Mouse (Mus musculus) left cerebral cortex, postnatal 4 days (tissue): Measurements from ENCODE around the gene Lonp2. TPM values are rescaled to one million over a fixed set of nuclear protein-coding genes. Genes with fewer than 3 reads are reported as not detected.

Experiments used
- DNase-seq: peaks from one replicate; pipeline ENCODE4 v3.0.0-alpha.2; 2022
- intact Hi-C: fragments of 180-260 bp; cut with DNase I; formaldehyde crosslinking; loops from one replicate; pipeline ENCODE4 v1.15.1; 2025
- total RNA-seq, 2 experiments: library from RNA; stranded (reverse); gene quantifications; 2 replicates each; pipeline ENCODE4 v1.2.3; 2021

The Lonp2 gene
- 10 to 100 TPM; 56.2 to 56.5 TPM for total RNA-seq

DNA sequence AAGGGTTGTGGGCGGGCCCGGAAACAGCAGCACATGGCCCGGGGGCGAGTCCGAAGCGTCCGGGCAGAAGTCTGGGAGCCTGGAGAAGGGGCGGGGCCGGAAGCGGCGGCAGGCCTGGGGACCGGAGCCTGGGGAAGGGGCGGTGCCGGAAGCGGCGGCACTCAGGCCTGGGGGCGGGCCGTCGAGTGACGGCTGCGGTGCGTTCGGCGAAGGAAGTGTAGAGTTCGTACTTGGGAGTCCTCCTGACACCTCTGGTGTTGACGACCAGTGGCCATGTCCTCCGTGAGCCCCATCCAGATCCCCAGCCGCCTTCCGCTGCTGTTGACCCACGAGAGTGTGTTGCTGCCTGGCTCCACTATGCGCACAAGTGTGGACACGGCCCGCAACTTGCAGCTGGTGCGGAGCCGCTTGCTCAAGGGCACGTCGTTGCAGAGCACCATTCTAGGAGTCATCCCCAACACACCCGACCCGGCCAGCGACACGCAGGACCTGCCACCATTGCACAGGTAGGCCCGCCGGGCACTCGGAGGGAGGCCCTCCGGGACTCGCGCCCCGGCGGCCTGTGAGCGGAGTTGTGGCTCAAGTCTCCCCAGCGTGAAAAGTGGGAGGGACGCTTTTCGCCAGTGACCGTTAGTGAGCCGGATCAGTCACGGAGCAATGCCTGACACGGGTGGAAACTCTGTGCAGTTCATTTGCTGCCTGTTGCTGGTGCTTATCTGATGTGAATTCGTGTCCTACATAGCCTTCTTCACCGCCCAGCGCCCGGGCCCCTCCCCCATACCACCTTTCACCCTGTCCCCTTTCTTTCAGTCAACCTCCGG, at the start of gene Lonp2:
TSS of gene Lonp2 (plus strand) at position 133 of the 821 bp plus-strand sequence.
- peak; percentile 98 for DNase-seq
- intact Hi-C loops: no loop called here

DNA sequence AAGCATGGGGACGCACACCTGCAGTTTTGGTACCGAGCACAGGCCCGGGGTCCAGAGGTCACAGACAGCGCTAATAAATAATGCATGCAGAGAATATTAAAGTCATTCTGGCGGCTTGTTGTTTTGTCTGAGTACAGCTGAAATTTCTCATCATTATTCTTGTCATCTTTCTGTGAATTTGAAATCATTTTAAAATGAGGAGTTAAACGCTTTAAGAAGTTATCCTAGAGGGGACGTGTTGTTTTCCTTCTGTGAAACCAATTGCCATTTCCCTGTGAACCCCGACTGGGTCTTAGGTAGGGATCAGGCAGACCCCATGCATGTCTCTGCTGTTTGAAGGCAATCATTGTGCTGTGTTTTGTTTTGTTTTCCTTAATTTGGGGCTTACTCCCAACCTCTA, 46.3 kb upstream of the Lonp2 start:
- no peak for DNase-seq
- intact Hi-C loops: no loop called here

DNA sequence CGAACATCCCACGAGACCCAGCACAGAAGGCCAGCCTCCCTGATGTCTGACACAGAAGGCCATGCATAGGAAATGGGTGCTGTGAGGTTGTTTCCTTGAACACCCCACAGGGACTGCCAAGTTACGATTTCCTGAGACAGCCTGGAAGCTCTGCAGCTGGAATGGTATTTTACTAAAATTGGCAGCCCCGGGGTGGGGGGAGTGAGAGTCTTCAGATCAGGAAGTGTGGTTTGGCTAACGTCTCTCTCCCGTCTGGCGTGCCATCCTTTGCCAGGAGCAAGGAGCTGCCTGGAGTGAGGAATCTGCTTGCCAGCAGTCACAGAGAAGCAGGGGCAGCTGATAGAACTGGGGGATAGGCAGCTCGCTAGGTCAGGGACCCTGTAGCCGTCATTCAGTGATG, 45.8 kb upstream of the Lonp2 start:
- DNase-seq: peak; percentile 92
- intact Hi-C loops: no loop called here

DNA sequence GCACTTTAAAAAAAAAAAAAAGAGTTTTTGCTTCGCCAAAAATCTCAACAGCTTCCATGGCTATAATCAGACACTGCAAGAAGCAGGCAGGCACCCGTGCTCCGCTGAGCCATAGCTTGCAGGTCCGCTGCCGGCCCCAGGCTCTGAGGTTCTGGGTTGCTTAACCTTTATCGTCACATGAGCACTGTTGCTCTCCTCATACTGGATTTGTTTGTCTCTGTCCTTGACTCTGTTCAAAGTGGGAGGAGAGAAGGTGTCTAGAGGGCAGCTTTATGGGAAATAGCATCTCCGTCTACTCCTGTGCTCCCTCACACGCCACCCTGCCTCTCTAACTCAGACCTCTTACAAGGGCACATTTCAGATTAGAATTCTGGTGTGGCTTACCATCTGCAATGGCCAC, 45.1 kb upstream of the Lonp2 start:
- intact Hi-C loops: no loop called here
- no peak for DNase-seq

DNA sequence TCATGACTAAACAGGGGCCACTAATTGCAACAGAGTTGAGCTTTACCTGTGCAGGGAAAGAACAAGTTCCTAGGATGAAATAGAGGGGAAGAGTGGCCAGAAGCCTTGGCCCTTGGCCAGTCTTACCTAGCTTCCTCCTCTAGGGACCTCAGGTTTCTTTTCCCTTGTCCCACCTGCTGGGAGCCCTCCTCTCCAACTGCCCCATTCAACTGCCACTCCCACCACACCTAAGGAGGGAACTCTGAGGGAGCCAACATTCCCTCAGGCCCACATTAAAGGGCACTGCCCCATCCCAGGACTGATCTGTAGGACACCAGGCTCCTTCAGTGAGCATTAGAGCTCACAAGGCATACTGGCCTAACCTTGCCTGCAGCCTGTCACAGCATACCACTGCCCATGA, 43.4 kb upstream of the Lonp2 start, which contains the start of gene Abcc12:
TSS of gene Abcc12 (minus strand) at position 229 of the 400 bp plus-strand sequence.
- intact Hi-C loops: no loop called here
- DNase-seq: no peak

DNA sequence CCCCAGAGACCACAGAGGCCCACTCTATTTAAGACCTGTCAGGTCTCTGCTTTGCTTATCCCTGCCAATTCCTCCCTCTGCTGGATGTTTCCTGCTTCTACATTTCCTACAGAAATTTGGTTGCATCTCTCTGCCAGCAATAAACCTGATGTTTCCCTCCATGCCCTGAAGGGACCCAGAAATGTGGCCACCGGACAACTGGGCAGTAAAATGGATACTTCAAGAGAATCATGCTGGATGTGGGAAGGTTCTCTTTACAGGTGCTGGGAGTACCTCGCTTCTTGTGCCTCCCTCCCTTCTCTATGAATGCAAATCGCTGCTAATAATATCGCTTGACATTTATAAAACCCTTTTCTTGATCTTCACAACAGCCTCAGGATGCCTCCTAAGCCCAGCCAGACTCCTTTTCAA, 41.9 kb upstream of the Lonp2 start:
- DNase-seq: peak; percentile 31
- intact Hi-C loops: no loop called here

DNA sequence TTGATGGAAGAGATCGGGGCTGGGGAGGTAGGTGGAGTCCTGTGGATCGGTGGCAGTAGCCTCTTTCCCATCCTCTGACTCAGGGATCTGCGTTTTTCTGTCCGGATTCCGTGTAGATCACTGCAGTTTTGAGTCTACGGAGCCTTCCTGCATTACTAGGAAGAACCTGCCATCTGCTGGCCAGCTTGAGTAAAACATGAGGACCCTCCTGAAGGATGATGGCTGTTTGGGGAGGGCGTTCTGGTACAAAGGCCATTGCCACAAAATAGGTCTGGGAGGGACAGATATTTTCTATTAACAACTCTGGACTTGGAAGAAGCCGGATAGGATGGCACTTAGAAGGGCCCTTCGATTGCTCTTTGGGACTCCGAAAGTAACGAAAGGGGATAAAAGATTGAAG, 38.7 kb upstream of the Lonp2 start:
- intact Hi-C loops: loop anchor here (1.0 to 5.0 kb wide), 3 partner anchors 322 to 982 kb away; no protein-coding TSS in a partner anchor
- peak; percentile 91 for DNase-seq

DNA sequence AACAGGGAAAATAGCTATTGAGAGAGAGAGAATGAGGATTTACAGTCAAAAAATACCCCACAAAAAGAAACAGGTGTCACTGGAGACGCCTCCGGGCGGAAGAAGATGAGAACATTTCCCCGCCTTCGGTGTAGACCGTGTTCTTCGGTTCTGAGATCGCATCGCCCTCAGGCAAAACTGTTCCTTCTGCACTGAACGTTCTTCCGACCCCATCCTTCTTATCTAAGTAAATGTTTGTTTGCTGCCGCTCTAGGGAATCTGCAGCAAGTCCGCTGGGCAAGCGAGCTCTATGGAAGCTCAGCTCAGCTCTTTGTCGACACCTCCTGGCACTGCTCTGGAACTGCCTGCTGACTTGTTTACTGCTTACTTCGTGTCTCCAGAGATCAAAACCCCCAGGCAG, 38.3 kb upstream of the Lonp2 start:
- intact Hi-C loops: loop anchor here (1.0 to 5.0 kb wide), 3 partner anchors 322 to 982 kb away; no protein-coding TSS in a partner anchor
- DNase-seq: peak; percentile 83

DNA sequence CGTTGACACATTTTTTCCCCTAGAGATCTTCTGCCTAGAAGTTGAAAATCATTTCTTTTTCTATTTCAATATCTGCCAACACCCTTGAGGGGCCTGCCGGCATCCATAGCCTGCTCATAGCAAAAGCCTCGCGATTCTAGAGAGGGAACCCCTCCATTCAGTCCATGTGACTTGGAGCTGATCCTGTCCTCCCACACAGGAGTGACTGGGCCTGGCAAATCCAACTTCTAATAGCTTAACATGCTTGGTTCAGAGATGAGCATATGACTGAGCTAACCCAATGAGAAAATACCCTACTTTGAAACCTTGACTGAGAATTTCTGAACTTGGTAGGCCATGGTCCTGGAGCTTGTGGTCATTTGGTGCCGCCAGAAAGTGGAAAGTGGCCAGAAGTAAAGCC, 37.8 kb upstream of the Lonp2 start:
- no peak for DNase-seq
- intact Hi-C loops: loop anchor here (5.0 kb wide), 1 partner anchor 321 kb away; no protein-coding TSS in a partner anchor

DNA sequence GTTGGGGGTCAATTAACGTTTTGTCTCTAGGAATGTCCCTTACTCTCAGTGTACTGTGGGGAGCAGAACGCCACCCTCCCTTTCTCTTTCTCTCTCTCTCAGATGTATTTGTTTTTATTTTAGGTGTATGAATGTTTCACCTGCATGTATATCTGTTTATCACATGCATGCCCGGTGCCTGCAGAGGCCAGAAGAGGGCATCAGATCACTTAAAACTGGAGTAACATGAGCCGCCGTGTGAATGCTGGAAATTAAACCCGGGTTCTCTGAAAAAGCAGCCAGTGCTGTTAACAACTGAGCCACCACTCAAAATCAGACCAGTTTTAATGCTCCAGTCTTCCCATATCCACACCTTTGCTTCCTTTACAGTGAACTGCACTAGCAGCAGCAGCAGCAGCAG, 37.2 kb upstream of the Lonp2 start:
- intact Hi-C loops: loop anchor here (5.0 kb wide), 1 partner anchor 321 kb away; no protein-coding TSS in a partner anchor
- no peak for DNase-seq

DNA sequence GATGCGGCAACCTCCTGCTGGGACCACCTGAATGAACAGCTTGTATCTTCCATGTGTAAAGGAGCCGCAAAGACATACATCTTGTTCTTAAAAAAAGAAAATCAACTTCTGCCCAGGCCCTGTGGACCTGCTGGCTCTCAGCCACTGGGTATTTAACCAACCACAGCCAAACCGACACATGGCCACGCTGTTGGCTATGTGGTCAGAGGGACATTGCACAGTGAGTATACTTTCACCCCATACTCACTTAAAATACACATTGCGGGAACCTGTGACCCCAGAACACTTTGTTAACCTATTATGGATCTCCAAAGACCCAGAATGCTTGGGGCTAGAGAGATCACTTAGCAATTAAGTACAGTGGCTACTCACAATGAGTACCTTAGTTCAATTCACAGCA, 35.5 kb upstream of the Lonp2 start:
- intact Hi-C loops: loop anchor here (5.0 kb wide), 1 partner anchor 319 kb away; no protein-coding TSS in a partner anchor
- no peak for DNase-seq

DNA sequence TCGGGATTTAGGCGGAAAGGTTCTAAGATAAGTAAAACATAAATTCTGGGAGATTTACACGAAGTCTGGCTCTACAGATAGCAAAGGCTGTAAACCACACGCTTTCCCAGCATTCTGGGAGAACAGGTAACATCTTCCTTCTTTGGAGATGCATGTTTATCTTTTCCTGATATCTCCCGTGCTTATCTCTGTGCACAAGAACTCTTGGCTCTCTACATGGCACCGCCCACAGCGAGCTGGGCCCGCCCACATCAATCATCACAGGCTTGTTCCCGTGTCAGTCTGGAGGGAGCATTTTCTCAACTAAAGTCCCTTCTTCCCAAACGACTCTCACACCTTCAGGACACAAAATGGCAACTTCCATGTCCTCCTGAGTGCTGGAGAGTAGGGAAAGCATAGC, 30.7 kb upstream of the Lonp2 start:
- intact Hi-C loops: loop anchor here (10.0 kb wide), 1 partner anchor 1128 kb away; no protein-coding TSS in a partner anchor
- no peak for DNase-seq

DNA sequence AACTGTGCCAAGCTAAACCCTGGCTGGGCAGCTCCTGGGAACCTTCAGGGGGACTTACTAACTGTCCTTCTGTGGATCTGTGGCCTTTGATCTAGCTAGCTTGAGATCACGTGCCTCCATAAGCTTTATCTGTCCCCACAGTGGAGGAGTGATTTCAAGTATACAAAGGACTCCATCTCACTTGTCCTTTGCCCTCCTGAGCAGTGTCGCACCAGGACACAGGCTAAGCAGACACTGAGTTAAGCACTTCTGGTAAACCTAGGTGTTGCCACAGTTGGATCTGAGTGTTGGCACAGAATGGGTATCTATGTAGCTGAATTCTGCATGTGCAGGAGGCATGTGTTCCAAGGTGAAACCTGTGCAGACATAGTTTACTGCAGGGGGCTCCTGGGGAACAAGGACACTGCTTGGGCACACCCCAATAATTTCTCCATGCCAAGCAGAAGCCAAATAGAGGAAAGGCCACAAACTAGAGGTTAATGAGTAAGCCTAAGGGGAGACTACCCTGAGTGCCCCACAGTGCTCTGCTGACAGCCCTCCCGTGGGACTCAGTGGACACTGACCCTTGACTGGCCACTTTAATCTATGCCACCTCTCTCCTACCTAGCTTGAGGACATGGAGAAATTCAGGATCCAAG, 29.6 kb upstream of the Lonp2 start:
- intact Hi-C loops: loop anchor here (10.0 kb wide), 1 partner anchor 1129 kb away; no protein-coding TSS in a partner anchor
- no peak for DNase-seq

DNA sequence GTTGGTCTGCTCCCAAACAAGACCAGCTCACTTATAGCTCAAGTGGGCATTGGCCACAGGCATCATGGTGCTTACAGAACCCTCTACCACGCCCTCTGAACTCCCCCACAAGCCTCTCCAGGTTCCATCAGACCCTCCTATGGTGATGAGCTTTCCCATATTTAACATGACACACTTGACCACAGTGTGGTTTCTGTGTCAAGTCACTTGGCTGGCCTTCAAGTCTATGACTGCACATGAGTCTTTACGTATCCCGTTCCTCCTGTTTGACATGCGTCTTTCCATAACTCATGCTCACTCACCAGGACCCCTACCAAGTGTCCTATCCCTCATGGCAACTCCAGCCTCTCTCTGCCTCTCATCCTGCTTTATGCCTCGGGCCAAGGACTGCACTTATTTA, 28.2 kb upstream of the Lonp2 start:
- no peak for DNase-seq
- intact Hi-C loops: loop anchor here (10.0 kb wide), 1 partner anchor 1131 kb away; no protein-coding TSS in a partner anchor

DNA sequence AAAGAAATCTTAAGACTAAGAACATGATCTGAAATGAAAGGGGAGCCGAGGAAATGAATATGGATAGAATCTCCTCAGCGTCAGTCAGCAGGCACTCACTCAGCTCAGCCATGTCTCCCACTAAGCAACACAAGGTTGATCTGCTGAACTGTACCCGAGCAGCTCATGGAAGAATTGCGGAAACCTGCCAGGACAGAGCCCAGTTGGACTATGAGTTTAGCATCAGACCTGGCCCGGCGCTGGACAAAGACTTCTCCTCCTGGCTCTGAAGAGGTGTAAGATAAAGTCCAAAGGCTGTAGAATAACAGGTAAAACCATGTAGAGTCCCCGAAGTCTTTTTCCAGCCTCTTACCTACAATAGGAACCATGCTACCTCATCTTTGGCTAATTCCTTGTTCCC, 26.2 kb upstream of the Lonp2 start:
- DNase-seq: no peak
- intact Hi-C loops: loop anchor here (10.0 kb wide), 1 partner anchor 1133 kb away; no protein-coding TSS in a partner anchor

DNA sequence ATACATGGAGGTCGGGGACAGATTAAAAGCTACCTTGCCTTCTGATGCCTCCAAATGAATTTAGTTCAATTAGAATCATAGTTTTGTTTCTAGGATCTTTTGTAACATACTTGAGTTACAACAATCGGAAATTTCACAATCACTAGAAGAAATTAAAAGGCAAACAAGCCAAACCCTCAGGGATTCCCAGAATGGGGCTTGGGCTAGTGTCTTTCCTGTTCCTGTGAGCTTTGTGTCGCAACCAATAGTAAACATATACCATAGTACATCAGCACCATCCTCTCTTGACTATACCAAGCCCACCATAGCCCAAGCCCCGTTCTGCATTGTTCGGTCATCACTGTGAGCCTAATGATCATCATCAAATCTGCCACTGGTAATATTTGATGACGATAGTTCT, 24.5 kb upstream of the Lonp2 start:
- DNase-seq: no peak
- intact Hi-C loops: loop anchor here (10.0 kb wide), 1 partner anchor 1134 kb away; no protein-coding TSS in a partner anchor

DNA sequence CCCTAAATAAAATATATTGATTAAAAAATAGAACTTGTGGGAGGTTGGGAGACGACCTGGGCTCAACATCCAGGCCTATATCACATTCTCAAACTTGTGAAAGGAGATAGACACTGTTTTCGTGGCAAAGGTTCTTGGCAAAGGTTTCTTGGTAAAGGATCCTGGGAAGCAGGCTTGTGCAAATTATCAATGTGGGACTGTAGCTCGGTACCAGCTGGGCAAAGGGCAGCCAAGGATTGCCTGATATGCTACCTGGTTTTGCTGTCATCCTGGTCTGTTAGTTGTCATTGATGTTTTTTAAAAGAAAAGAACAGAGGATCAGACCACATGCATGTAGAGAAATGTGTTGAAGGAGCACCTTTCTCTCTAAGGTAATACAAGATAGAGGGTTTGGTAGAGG, 23.5 kb upstream of the Lonp2 start:
- intact Hi-C loops: no loop called here
- no peak for DNase-seq

DNA sequence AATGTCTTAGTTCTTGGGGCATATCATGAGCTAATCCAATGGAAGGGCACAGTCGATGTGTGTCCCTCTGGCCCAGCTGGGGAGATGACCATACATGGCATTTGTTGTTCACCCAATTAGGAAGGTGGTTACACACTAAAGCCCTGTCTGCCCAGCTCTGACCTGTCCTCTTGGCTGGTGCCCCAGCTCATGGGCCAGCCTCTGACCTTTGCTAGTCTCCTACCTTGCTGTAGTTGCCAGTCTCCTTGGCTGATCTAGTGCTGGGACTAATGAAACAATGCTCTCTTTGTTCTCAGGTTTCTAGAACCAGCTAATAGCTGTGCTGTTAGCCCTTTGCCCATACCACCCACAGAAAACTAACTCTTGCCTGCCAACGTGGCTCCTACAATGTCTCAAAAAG, 20.7 kb upstream of the Lonp2 start:
- no peak for DNase-seq
- intact Hi-C loops: no loop called here

DNA sequence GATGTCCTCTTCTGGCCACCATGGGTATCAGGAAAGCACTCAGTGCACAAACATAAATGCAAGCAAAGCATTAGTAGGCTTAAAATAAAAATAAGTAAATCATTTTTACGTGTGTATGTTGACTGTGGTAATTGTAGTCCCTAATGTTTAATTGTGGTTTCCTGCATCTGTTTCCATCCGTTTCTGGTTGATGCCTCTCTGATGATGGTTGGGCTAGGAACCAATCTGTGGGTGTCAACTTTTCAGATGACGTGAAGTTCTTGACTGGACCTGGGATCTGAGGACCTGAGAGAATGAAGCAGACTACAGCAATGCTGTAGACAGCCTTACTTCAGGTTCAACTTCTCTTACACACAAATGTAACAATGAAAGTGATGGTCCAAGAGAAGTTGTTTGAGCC, 19.2 kb upstream of the Lonp2 start:
- no peak for DNase-seq
- intact Hi-C loops: no loop called here

DNA sequence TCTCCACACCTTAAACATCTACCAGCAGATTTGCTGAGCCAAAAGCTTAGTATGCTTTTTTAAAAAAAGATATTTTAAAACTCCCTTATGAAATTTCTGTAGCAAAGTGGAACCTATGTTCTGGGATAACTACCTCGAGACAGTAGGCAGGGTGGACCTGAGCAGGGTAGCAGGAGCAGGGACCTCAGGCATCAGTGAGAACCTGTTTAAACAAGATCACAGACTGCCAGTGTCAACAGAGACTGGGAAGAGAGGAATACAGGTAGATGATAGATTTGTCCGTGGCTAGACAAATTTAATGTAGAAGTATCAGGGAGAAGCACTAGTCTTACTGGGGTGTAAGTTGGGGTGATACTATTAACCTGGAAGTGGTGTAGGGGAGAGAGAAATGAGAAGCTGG, 10.0 kb upstream of the Lonp2 start:
- no peak for DNase-seq
- intact Hi-C loops: no loop called here

DNA sequence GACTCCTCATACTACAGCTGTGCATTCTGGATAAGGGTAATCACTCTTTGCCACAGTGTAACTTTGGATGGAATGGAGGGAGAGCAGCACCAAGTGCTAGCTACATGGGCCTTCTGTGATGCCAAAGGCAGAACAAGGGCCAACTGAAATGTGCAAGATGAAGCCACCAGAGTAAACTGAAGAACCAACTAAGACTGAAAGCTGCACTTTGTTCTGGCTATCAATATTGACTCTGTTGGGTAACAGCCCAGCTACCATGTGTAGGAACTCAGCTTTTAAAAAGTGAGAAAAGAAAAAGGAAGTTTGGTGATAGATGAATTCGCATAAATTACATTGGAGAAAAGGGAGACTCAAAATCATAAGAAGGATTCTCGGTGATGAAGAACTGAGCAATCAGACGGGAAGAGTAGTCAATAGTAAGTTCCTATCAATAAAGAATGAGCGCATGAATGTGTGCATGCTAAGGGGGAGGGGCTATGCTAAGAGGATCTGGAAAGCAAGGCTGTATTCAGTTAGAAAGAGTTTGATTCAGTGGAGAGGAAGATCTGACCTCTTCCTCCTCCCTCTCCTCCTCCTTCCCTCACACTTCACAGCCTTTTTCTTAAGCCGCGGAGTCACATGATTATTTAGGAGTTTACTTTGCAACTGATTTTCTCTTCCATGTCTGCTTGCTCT, 8.6 kb upstream of the Lonp2 start:
- no peak for DNase-seq
- intact Hi-C loops: no loop called here
